Mouse (Mus musculus): Measurements from ENCODE around the gene Prkcg. TPM values are rescaled to one million over a fixed set of nuclear protein-coding genes. Genes with fewer than 3 reads are reported as not detected.
A peak's percentile ranks its signal among the peaks of the same experiment; 100 is the strongest.

The Prkcg gene
- polyA plus RNA-seq, 1 experiment, result 0.68 TPM

- H3K4me3 ChIP-seq (ENCODE audit: control insufficient read depth, low read depth, low read length), result no peak overlapping the region
Observed at GRCm38 (mm10) chr7:3323826-3324225, 34.8 kb downstream of the Prkcg start.

GRCm38 (mm10) chr7:3327961-3328360 lies 39.0 kb downstream of the Prkcg start:
- Histone ChIP-seq H3K36me3 (ENCODE audit: control insufficient read depth, insufficient read depth, low read length) (no peaks in the 10 kb centered on the region), H3K27ac (ENCODE audit: control insufficient read depth, insufficient read depth, low read depth, low read length) (no peak overlapping the region), H3K4me1 (ENCODE audit: control insufficient read depth, insufficient read depth, low read length) (peaks cover 24% of the 10 kb centered on the region), H3K4me3 (ENCODE audit: control insufficient read depth, low read depth, low read length) (no peak overlapping the region), H3K27me3 (ENCODE audit: control insufficient read depth, insufficient read depth, low read length) (peaks cover 2% of the 10 kb centered on the region; the same call in 1 of the 2 replicates)
- no peak for TF ChIP-seq CTCF (IDR thresholded peaks at IDR 0.05; ENCODE audit: control insufficient read depth, insufficient read depth, insufficient replicate concordance, low read depth, low read length)
- TF ChIP-seq POLR2A (IDR thresholded peaks at IDR 0.05; ENCODE audit: control insufficient read depth, low read depth, low read length), result no peak

More at GRCm38 (mm10) chr7:3323826-3324225, 34.8 kb downstream of the Prkcg start:
- TF ChIP-seq CTCF (IDR thresholded peaks at IDR 0.05; ENCODE audit: control insufficient read depth, insufficient read depth, insufficient replicate concordance, low read depth, low read length), result no peak
- TF ChIP-seq POLR2A (IDR thresholded peaks at IDR 0.05; ENCODE audit: control insufficient read depth, low read depth, low read length), result no peak
- Histone ChIP-seq H3K36me3 (ENCODE audit: control insufficient read depth, insufficient read depth, low read length) (no peaks in the 10 kb centered on the region), H3K4me1 (ENCODE audit: control insufficient read depth, insufficient read depth, low read length) (no peaks in the 10 kb centered on the region), H3K27me3 (ENCODE audit: control insufficient read depth, insufficient read depth, low read length) (no peaks in the 10 kb centered on the region), H3K27ac (ENCODE audit: control insufficient read depth, insufficient read depth, low read depth, low read length) (no peak overlapping the region)

DNA sequence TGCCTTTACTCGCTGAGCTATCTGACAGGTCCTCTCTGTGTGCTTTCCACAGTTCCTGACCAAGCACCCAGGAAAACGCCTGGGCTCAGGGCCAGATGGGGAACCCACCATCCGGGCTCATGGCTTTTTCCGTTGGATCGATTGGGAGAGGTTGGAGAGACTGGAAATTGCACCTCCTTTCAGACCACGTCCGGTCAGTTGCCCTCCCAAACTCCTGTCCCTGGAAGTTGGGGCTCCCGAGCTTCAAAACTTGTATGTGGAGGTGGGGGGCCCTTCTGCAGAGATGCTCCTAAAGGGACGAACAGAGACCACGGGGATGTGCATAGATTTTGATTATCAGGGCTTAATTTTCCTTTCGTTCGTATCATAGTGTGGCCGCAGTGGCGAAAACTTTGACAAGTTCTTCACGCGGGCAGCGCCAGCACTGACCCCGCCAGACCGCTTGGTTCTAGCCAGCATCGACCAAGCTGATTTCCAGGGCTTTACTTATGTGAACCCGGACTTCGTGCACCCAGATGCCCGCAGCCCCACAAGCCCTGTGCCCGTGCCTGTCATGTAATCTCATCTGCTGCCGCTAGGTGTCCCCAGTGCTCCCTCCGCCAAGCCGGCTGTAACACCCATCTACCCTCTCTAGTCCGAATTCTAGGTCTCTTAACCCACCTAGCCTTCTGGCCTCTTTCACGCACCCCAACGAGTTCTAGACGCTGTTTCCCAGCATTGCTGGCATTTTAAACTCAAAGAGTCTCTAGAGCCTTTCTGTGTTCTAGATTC lies 41.0 kb downstream of the Prkcg start:
- Histone ChIP-seq H3K4me3 (ENCODE audit: control insufficient read depth, low read depth, low read length) (no peak overlapping the region), H3K4me1 (ENCODE audit: control insufficient read depth, insufficient read depth, low read length) (peaks cover 32% of the 10 kb centered on the region), H3K36me3 (ENCODE audit: control insufficient read depth, insufficient read depth, low read length) (no peaks in the 10 kb centered on the region), H3K27ac (ENCODE audit: control insufficient read depth, insufficient read depth, low read depth, low read length) (no peak overlapping the region), H3K27me3 (ENCODE audit: control insufficient read depth, insufficient read depth, low read length) (peaks cover 5% of the 10 kb centered on the region)
- TF ChIP-seq POLR2A (IDR thresholded peaks at IDR 0.05; ENCODE audit: control insufficient read depth, low read depth, low read length) (no peak), CTCF (IDR thresholded peaks at IDR 0.05; ENCODE audit: control insufficient read depth, insufficient read depth, insufficient replicate concordance, low read depth, low read length) (peak; percentile 98)

GRCm38 (mm10) chr7:3331171-3331570 lies 42.2 kb downstream of the Prkcg start:
- Histone ChIP-seq H3K4me1 (ENCODE audit: control insufficient read depth, insufficient read depth, low read length) (peaks cover 32% of the 10 kb centered on the region), H3K27ac (ENCODE audit: control insufficient read depth, insufficient read depth, low read depth, low read length) (no peak overlapping the region), H3K4me3 (ENCODE audit: control insufficient read depth, low read depth, low read length) (no peak overlapping the region), H3K27me3 (ENCODE audit: control insufficient read depth, insufficient read depth, low read length) (peaks cover 5% of the 10 kb centered on the region), H3K36me3 (ENCODE audit: control insufficient read depth, insufficient read depth, low read length) (no peaks in the 10 kb centered on the region)
- TF ChIP-seq POLR2A (IDR thresholded peaks at IDR 0.05; ENCODE audit: control insufficient read depth, low read depth, low read length) (no peak), CTCF (IDR thresholded peaks at IDR 0.05; ENCODE audit: control insufficient read depth, insufficient read depth, insufficient replicate concordance, low read depth, low read length) (no peak)

DNA sequence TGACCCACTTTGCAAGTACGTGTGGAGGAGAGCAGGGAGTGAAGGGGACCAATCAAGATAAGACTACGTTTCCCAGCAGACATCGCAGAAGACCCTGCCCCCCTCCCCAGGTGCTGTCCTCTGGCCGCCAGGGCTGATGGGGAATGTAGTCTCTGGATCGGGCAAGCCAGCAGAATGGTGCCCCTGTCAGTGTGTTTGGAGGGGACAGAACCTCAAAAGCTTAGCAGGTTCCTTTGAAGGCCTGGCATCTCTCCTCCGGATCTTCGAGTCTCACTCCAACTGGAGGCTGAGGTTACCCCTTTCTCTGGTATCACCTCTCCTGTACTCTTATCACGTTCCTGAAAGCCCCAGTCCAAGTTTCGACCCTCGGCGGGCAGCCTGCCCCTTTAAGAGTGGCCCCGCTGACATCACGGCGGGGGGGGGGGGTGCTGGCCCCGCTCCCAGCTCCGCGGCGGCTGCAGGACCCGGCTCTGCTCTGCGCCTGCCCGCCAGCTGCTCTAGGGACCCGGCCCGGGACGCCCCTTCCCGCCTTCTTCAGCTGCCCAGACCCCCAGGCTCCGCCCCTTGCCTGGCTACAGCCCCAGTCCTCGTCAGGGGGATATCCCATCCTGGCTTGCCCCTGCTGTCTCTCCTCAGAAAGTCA lies 42.7 kb downstream of the Prkcg start:
- H3K4me3 ChIP-seq (ENCODE audit: control insufficient read depth, low read depth, low read length), result peak overlapping the region; percentile 39
- no peak overlapping the region for H3K27ac ChIP-seq (ENCODE audit: control insufficient read depth, insufficient read depth, low read depth, low read length)
- TF ChIP-seq POLR2A (IDR thresholded peaks at IDR 0.05; ENCODE audit: control insufficient read depth, low read depth, low read length) (no peak), CTCF (IDR thresholded peaks at IDR 0.05; ENCODE audit: control insufficient read depth, insufficient read depth, insufficient replicate concordance, low read depth, low read length) (no peak)
- H3K36me3 ChIP-seq (ENCODE audit: control insufficient read depth, insufficient read depth, low read length), result no peaks in the 10 kb centered on the region
- peaks cover 36% of the 10 kb centered on the region for H3K4me1 ChIP-seq (ENCODE audit: control insufficient read depth, insufficient read depth, low read length)
- peaks cover 5% of the 10 kb centered on the region for H3K27me3 ChIP-seq (ENCODE audit: control insufficient read depth, insufficient read depth, low read length)

DNA sequence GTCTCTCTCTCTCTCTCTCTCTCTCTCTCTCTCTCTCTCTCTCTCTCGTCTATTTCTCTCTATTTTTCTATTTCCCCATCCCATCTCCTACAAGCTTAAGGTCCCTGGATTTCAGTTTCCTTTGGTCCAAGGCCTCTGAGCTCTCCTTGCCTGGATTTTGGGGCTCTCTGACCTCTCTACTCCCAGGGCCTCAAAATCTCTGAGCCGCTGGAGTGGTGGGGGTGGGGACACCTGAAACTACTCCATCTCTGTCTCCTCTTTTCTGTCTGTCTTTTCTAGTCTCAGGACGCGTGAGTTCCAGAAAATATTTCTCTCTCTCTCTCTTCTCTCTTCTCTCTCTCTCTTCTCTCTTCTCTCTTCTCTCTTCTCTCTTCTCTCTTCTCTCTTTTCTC lies 43.2 kb downstream of the Prkcg start:
- no peaks in the 10 kb centered on the region for H3K36me3 ChIP-seq (ENCODE audit: control insufficient read depth, insufficient read depth, low read length)
- peaks cover 5% of the 10 kb centered on the region for H3K27me3 ChIP-seq (ENCODE audit: control insufficient read depth, insufficient read depth, low read length)
- no peak overlapping the region for H3K27ac ChIP-seq (ENCODE audit: control insufficient read depth, insufficient read depth, low read depth, low read length)
- peaks cover 36% of the 10 kb centered on the region for H3K4me1 ChIP-seq (ENCODE audit: control insufficient read depth, insufficient read depth, low read length)
- H3K4me3 ChIP-seq (ENCODE audit: control insufficient read depth, low read depth, low read length), result peak overlapping the region; percentile 39
- TF ChIP-seq POLR2A (IDR thresholded peaks at IDR 0.05; ENCODE audit: control insufficient read depth, low read depth, low read length) (no peak), CTCF (IDR thresholded peaks at IDR 0.05; ENCODE audit: control insufficient read depth, insufficient read depth, insufficient replicate concordance, low read depth, low read length) (no peak)

Data from testis, adult 2 months (tissue).